Mouse (Mus musculus): ENCODE results near the gene Ctsh.

DNA sequence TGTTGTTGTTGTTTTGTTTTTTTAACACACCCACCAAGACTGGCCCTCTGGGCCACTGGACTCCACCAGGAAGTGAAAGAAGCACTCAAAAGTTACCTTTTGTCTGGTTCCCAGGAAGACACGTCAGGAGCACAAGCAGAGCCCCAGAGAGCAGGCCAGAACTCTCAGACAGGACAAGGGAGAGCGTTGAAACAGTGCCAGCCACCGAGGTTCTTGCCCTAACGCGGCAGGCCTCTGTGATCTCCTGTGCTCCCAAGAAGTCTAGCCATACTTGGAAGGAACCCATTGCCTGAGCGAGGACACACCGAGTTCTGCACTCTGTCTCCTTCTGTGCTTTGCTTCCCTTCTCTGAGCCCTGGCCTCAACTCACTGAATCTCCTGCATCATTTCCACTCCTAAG lies 16.2 kb downstream of the Ctsh start:
- TF ChIP-seq POLR2A (IDR thresholded peaks at IDR 0.05; ENCODE audit: low read depth, low read length) (no peak), CTCF (IDR thresholded peaks at IDR 0.05; ENCODE audit: borderline replicate concordance, insufficient read depth, low read length) (no peak)
